Mouse (Mus musculus) gastrocnemius, adult 8-10 months (tissue): ENCODE data around the gene Iqgap3. TPM values are rescaled to one million over a fixed set of nuclear protein-coding genes. Genes with fewer than 3 reads are reported as not detected.

Source experiments
- DNase-seq, 2 experiments: peaks; one replicate each; pipeline ENCODE4 v3.0.0; 2022; ENCODE audit warnings: low spot score in 2 of 2
- total RNA-seq, 4 experiments: library from RNA; stranded (reverse); gene quantifications; 2 replicates each; pipeline ENCODE4 v1.2.4; 2022

The Iqgap3 gene
- under 1 TPM; 0.08 to 0.39 (median 0.12) TPM for total RNA-seq

GRCm38 (mm10) chr3:88081345-88082223, at the start of gene Iqgap3:
Iqgap3 (plus strand) TSS chr3:88081971.
- peak; percentile 77 to 83 for DNase-seq

DNA sequence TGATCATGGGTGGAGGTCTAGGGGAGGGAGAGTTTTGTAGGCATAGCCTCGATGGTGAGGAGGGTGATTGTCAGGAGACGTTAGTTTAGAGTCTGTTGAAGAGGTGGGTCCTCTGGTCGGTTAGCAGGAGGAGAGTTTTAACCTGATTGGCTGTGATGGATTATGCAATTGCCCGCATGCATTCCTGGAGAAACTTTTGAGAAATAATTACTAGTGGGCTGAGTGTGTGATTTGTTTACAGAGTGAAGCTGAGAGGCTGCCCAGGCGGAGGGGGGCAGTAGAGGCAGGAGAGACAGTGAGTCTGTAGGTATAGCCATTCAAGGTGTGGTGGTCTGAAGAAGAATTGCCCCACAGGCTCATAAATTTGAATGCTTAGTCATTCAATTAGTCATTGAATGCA, 48.3 kb upstream of the Iqgap3 start:
- no peak for DNase-seq

- no peak for DNase-seq
Observed at GRCm38 (mm10) chr3:88035561-88036293, 46.0 kb upstream of the Iqgap3 start.

GRCm38 (mm10) chr3:88042661-88043421, 38.9 kb upstream of the Iqgap3 start, which contains the start of gene Gpatch4:
Gpatch4 (plus strand) TSS chr3:88043108.
- peak; percentile 73 to 79 for DNase-seq

DNA sequence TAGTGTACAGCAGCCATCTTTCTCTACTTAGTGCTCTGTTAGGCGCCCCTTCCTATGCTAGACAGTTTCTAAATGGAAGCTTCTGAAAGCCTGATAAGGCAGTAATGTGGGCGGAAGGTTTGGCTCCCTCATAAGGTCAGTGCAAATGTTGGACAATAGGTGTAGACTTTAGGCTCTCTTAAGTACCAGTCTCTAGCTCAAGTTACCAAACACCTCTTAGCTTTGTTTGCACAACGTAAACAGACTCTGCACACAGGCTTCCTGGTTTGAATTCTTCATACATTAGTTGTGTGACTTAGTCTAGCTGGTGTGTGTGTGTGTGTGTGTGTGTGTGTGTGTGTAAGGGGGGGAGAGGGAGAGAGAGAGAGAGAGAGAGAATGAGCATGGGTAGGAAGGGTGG, 32.2 kb upstream of the Iqgap3 start:
- DNase-seq: no peak

- no peak for DNase-seq
Observed at GRCm38 (mm10) chr3:88057030-88057429, 24.7 kb upstream of the Iqgap3 start.

- DNase-seq: peak; percentile 62 to 81
Observed at GRCm38 (mm10) chr3:88057902-88058696, 23.7 kb upstream of the Iqgap3 start, which contains the start of gene Naxe. Naxe (minus strand) TSS chr3:88058495.

- DNase-seq: no peak
Observed at GRCm38 (mm10) chr3:88068386-88068785, 13.4 kb upstream of the Iqgap3 start.

GRCm38 (mm10) chr3:88071783-88072182, 10.0 kb upstream of the Iqgap3 start:
- peak; percentile 81 to 84 for DNase-seq

GRCm38 (mm10) chr3:88073631-88074030, 8.1 kb upstream of the Iqgap3 start:
- DNase-seq: no peak

DNA sequence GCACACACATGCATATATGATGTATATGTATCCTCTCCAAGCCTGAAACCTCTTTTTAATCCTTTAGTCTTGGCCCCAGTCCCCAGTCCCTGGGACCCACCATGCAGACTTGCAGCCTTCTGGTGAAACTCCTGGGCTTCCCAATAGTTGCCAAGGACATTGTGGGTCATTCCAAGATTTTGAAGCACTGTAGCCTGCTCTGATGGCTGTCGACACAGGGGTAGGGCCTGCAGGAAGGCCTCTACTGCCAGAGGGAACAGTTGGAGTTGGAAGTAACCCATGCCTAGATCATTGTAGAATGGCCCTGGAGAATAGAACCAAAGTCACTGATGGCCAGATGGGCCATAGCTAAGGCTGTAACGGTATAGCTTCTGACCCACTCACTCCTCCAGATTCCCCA, 7.4 kb upstream of the Iqgap3 start:
- no peak for DNase-seq

- DNase-seq: no peak
Observed at GRCm38 (mm10) chr3:88074766-88075165, 7.0 kb upstream of the Iqgap3 start.

DNA sequence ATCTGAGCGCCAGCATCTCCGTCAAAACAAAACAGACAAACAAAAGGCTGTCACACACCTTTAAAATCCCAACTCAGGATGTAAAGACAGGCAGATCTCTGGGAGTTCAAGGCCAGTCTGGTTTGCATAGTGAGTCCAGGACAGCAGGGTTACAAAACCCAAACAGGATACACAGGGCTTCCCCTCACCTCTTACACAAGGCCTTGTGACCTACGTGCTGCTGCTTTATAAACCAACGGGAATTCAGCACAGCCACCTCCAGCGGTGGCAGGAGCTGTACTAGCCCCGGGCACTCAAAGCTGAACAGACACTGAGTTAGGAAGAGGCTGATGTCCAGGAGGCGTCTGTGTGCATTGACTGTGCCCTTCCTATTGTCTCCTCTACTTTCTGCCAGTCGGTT, 4.3 kb upstream of the Iqgap3 start:
- DNase-seq: no peak

GRCm38 (mm10) chr3:88078204-88078603, 3.6 kb upstream of the Iqgap3 start, which contains the start of gene Ttc24:
Ttc24 (minus strand) TSS chr3:88078304.
- no peak for DNase-seq

DNA sequence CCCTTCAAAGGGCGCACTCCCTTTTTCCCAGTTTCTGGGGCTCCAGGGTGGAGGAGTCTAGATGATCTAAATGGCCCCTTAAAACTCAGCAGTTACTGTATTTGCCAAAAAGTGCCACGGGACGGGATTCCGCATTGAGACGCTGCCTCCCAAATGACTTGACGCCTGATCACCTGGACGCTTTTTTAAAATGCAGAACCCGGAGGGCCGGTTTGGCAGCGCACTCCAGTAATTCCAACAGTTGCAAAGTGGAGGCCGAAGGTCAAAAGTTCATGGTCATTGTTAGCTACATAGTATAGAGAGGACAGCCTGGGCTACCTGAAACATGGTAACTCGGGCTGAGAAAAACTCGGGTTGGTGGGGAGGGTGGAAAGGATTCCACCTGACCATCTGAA, 450 bp downstream of the Iqgap3 start:
- no peak for DNase-seq

GRCm38 (mm10) chr3:88082663-88083062, 892 bp downstream of the Iqgap3 start:
- no peak for DNase-seq

DNA sequence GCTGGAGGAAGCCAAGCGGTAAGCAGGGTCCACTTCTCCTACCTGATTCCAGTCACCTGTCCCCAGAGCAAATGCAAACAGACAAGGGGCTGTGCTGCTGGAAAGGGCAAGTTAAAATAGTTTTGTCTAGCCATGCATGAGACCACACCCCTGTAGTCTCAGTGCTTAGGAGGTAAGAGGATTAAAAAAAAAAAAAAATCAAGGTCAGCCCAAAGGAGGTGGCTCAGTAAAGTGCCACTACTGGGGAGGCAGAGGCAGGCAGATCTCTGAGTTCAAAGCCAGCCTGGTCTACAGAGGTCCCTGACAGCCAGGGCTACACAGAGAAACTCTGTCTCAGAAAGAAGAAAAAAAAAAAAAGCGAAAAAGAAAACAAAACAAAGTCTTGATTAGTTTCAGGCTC, 2.2 kb downstream of the Iqgap3 start:
- DNase-seq: no peak

DNA sequence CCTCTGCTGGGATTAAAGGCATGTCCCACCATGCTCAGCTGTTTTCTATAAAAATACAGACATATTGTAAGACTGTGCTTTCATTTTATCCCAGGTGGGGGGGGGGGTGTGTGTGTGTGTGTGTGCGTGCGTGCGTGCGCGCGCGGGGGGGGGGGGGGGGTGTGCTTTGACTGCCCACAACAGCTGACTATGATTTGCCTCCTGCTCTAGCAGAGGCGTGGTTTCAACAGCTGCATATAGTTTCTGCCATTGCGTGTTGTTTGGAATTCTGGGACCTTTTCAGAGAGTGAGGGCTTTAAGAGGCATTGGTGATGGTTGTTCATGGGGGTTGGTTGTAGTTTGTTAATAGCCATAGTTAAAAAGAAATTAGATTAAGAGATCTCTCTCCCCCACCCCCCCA, 3.7 kb downstream of the Iqgap3 start:
- DNase-seq: no peak

DNA sequence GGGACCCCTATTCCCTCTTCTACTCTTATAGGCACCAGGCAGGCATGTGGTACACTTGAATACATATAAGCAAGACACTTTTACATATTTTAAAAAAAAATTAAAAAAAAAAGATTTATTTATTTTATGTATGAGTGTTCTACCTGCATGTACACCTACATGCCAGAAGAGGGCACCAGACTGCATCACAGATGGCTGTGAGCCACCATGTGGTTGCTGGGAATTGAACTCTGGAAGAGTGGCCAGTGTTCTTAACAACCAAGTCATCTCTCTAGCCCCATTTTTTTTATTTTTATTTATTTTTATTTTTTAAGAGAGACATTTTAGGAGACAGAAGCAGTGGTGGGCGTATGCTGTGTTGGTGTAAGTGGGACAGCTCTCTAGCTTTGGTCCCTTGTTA, 5.9 kb downstream of the Iqgap3 start:
- DNase-seq: no peak

DNA sequence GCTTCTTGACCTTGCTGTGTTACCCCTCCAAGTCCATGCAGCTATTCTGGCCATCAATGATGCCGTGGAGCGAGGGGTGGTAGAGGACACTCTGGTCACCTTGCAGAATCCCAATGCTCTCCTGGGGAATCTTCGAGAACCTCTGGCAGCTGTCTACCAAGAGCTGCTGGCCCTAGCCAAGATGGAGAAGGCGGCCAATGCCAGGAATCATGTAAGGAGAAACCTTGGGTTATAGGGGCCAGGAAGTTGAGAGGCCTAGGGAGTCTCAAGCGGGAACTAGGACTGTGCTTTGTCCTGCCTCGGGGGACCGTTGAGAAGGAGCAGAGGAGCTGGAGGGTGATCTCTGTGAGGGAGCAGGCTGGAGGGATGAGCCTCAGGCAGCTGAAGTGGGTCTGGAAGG, 8.3 kb downstream of the Iqgap3 start:
- DNase-seq: peak in 1 of 2 experiments; percentile 33

DNA sequence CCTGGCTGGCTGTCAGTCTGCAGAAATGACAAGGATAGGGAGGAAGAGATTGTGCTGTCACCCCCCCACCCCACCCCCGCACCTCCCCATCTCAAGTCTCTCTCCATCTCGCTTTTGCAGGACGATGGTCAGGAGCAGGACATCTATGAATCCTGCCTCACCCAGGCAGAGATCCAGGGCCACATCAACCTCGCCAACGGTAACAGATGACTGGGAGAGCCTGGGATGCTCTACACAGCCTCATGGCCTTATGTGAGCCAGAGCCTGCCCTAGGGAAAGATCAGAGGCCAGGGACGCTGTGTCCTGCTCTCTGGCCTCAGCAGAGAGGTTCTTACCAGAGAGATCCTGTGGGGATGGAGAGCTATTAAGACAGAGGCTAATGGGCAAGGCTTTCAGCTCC, 8.8 kb downstream of the Iqgap3 start:
- DNase-seq: no peak
